Mouse (Mus musculus) cerebellum, postnatal 14 days (tissue): ENCODE results near the gene Thra.
A peak's percentile ranks its signal among the peaks of the same experiment; 100 is the strongest.

ENCODE experiments used
- DNase-seq, 2 experiments: peaks; one replicate each; pipeline ENCODE4 v3.0.0; 2021; ENCODE audit warnings: mixed read lengths in 2 of 2

The Thra gene

GRCm38 (mm10) chr11:98740393-98741050 lies at the start of gene Thra:
TSS of gene Thra (plus strand) at chr11:98740638.
- peak; percentile 75 to 78 for DNase-seq

- DNase-seq = peak in 1 of 2 experiments; percentile 4
Measured at GRCm38 (mm10) chr11:98693201-98693600, 47.2 kb upstream of the Thra start.

GRCm38 (mm10) chr11:98693746-98694145 lies 46.7 kb upstream of the Thra start:
- peak in 1 of 2 experiments; percentile 6 for DNase-seq

GRCm38 (mm10) chr11:98694301-98694700 lies 46.1 kb upstream of the Thra start:
- DNase-seq = peak; percentile 39 to 69

GRCm38 (mm10) chr11:98695408-98695807 lies 45.0 kb upstream of the Thra start:
- DNase-seq = peak; percentile 28 to 63

- DNase-seq = peak in 1 of 2 experiments; percentile 10
Measured at GRCm38 (mm10) chr11:98696454-98697216, 43.8 kb upstream of the Thra start.

- no peak for DNase-seq
Measured at GRCm38 (mm10) chr11:98697225-98697624, 43.2 kb upstream of the Thra start.

GRCm38 (mm10) chr11:98698849-98699640 lies 41.4 kb upstream of the Thra start:
- DNase-seq = peak in 1 of 2 experiments; percentile 48

- peak; percentile 91 to 92 for DNase-seq
Measured at GRCm38 (mm10) chr11:98699911-98700310, 40.5 kb upstream of the Thra start.

- no peak for DNase-seq
Measured at GRCm38 (mm10) chr11:98701213-98701670, 39.2 kb upstream of the Thra start, which contains the start of gene Csf3. TSS of gene Csf3 (plus strand) at chr11:98701263.

- DNase-seq = no peak
Measured at GRCm38 (mm10) chr11:98702323-98702722, 38.1 kb upstream of the Thra start.

GRCm38 (mm10) chr11:98705021-98705420 lies 35.4 kb upstream of the Thra start:
- no peak for DNase-seq

GRCm38 (mm10) chr11:98707401-98708281 lies 32.8 kb upstream of the Thra start:
- no peak for DNase-seq

- DNase-seq = no peak
Measured at GRCm38 (mm10) chr11:98708282-98708956, 32.0 kb upstream of the Thra start.

- DNase-seq = no peak
Measured at GRCm38 (mm10) chr11:98709001-98709741, 31.3 kb upstream of the Thra start.

- DNase-seq = peak; percentile 89 to 94
Measured at GRCm38 (mm10) chr11:98710416-98711045, 29.9 kb upstream of the Thra start.

- DNase-seq = no peak
Measured at GRCm38 (mm10) chr11:98711046-98711434, 29.4 kb upstream of the Thra start.

GRCm38 (mm10) chr11:98712009-98712408 lies 28.4 kb upstream of the Thra start:
- peak; percentile 59 to 71 for DNase-seq

GRCm38 (mm10) chr11:98713703-98714102 lies 26.7 kb upstream of the Thra start:
- DNase-seq = no peak

GRCm38 (mm10) chr11:98715946-98716345 lies 24.5 kb upstream of the Thra start:
- DNase-seq = no peak
